Mouse (Mus musculus) layer of hippocampus, postnatal 25 days (tissue): Measurements from ENCODE around the gene Haao. TPM values are rescaled to one million over a fixed set of nuclear protein-coding genes. Genes with fewer than 3 reads are reported as not detected.

Experiments used
- DNase-seq, 2 experiments: peaks; one replicate each; pipeline ENCODE4 v3.0.0; 2022; ENCODE audit warnings: mixed read lengths in 2 of 2, low spot score in 1 of 2; ENCODE audit errors: extremely low spot score in 1 of 2
- total RNA-seq, 2 experiments: library from RNA; stranded (reverse); gene quantifications; 2 replicates each; pipeline ENCODE4 v1.2.3; 2021

Gene Haao
- total RNA-seq, 2 experiments from 2014 or later: not detected

DNA sequence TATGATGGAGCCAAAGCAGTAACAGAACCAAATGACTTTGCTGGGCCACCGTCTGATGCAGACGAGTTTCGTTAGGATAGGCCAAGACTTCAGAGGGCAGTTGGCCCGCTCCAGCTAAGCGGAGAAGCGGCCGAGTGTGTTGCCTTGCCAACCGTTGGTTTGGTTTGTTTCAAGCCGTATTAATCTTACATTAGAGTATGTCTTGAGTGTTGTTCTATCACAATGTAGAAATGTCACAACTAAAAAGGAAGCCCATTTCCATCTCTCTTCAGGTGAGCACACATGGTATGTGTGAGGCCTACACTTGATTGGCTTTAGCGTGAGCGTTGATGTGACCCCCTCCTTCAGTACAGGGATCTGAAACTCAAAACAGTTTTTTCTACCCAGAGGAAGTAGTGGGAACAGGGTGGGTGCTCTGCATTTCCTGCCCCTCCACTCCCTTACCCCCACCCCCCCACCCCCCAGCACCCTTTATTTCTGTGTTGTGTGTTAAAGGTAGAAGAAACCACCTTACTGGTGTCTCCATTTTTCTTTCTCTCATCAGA, 48.2 kb downstream of the Haao start:
- no peak for DNase-seq

- no peak for DNase-seq
Observed at GRCm38 (mm10) chr17:83795121-83795520, 52.6 kb downstream of the Haao start.

- peak in 1 of 2 experiments; percentile 9 for DNase-seq
Observed at GRCm38 (mm10) chr17:83792388-83792787, 55.4 kb downstream of the Haao start.

- DNase-seq: no peak
Observed at GRCm38 (mm10) chr17:83790158-83790557, 57.6 kb downstream of the Haao start.

GRCm38 (mm10) chr17:83786418-83786817, 61.3 kb downstream of the Haao start:
- DNase-seq: no peak

DNA sequence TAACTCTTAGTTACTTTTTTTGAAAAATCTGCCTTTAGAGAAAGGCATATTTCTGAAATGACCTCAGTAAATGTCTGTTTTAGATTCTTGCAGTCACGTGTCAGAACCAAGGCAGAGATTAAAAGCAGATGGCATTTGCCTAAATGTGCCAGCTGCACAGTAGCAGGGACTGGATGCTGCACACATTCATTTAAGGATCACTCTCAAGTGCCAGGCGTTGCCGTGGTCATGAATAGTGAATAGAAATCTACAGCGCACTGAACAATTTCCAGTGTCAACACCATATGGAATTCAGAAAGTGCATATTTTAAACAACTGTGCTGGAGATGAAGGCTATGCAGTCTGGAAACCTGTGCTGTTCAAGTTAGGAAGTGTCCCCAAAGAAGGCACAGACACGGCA, 65.0 kb downstream of the Haao start:
- no peak for DNase-seq

Other genes starting within 250 kb of the Haao start
- 1 to 10 TPM; 6.9 to 9.4 TPM for gene Kcng3, start 216.1 kb downstream of the Haao start, total RNA-seq
- gene Mta3, start 141.8 kb downstream of the Haao start, total RNA-seq: 10 to 100 TPM; 83.8 to 89.0 TPM